Mouse (Mus musculus) megakaryocyte, embryonic 14.5 days (primary cell): ENCODE results near the gene Gm11172.

Source experiments
- FLI1 ChIP-seq: IDR thresholded peaks from 2 replicates; pipeline ENCODE4 v1.6.1; 2012; ENCODE audit warnings: low read length, inconsistent platforms, mixed read lengths
- GATA1 ChIP-seq: IDR thresholded peaks from 3 replicates; pipeline ENCODE4 v1.6.1; 2012; ENCODE audit warnings: mixed read lengths, low read length, inconsistent platforms, borderline replicate concordance

GRCm38 (mm10) chr16:10769661-10770060, 43.1 kb upstream of the Gm11172 start:
- TF ChIP-seq GATA1 (no peak), FLI1 (no peak)
